Mouse (Mus musculus): ENCODE measurements around the gene Syt12. TPM values are rescaled to one million over a fixed set of nuclear protein-coding genes. Genes with fewer than 3 reads are reported as not detected.

Syt12 gene
- total RNA-seq, 2 experiments from 2014 or later: 30.8 to 31.7 TPM

- no peak for DNase-seq (ENCODE audit: low spot score in 2 of 2)
- intact Hi-C loops (cut with DNase I): loop anchor here (5.0 to 10.0 kb wide), 3 partner anchors 118 to 250 kb away; partner anchors contain the start of gene Rce1
Measured at GRCm38 (mm10) chr19:4494707-4495106, 17.5 kb upstream of the Syt12 start.

GRCm38 (mm10) chr19:4492526-4493296, 15.5 kb upstream of the Syt12 start:
- intact Hi-C loops (cut with DNase I): loop anchor here (10.0 kb wide), 1 partner anchor 252 kb away; no protein-coding TSS in a partner anchor
- peak; percentile 52 to 73 for DNase-seq (ENCODE audit: low spot score in 2 of 2)

GRCm38 (mm10) chr19:4491080-4491695, 13.9 kb upstream of the Syt12 start:
- intact Hi-C loops (cut with DNase I): loop anchor here (10.0 kb wide), 1 partner anchor 254 kb away; no protein-coding TSS in a partner anchor
- DNase-seq (ENCODE audit: low spot score in 2 of 2): no peak

GRCm38 (mm10) chr19:4487877-4488276, 10.6 kb upstream of the Syt12 start:
- intact Hi-C loops (cut with DNase I): no loop called here
- no peak for DNase-seq (ENCODE audit: low spot score in 2 of 2)

GRCm38 (mm10) chr19:4485006-4485405, 7.8 kb upstream of the Syt12 start:
- DNase-seq (ENCODE audit: low spot score in 2 of 2): no peak
- intact Hi-C loops (cut with DNase I): no loop called here

GRCm38 (mm10) chr19:4482111-4482859, 5.0 kb upstream of the Syt12 start:
- intact Hi-C loops (cut with DNase I): loop anchor here (5.0 kb wide), 1 partner anchor 215 kb away; the partner anchor contains the start of gene Gm960
- DNase-seq (ENCODE audit: low spot score in 2 of 2): peak in 1 of 2 experiments; percentile 17

GRCm38 (mm10) chr19:4481326-4481725, 4.1 kb upstream of the Syt12 start:
- intact Hi-C loops (cut with DNase I): loop anchor here (5.0 kb wide), 1 partner anchor 216 kb away; the partner anchor contains the start of gene Gm960
- peak; percentile 36 to 49 for DNase-seq (ENCODE audit: low spot score in 2 of 2)

GRCm38 (mm10) chr19:4480041-4480440, 2.8 kb upstream of the Syt12 start:
- intact Hi-C loops (cut with DNase I): loop anchor here (5.0 kb wide), 1 partner anchor 217 kb away; the partner anchor contains the start of gene Gm960
- no peak for DNase-seq (ENCODE audit: low spot score in 2 of 2)

- intact Hi-C loops (cut with DNase I): no loop called here
- DNase-seq (ENCODE audit: low spot score in 2 of 2): no peak
Measured at GRCm38 (mm10) chr19:4478190-4478516, 906 bp upstream of the Syt12 start.

GRCm38 (mm10) chr19:4476601-4477257, 518 bp downstream of the Syt12 start:
- DNase-seq (ENCODE audit: low spot score in 2 of 2): peak; percentile 55 to 74
- intact Hi-C loops (cut with DNase I): no loop called here

- DNase-seq (ENCODE audit: low spot score in 2 of 2): no peak
Measured at GRCm38 (mm10) chr19:4475224-4475925, 1.9 kb downstream of the Syt12 start.

GRCm38 (mm10) chr19:4474739-4475138, 2.5 kb downstream of the Syt12 start:
- intact Hi-C loops (cut with DNase I): no loop called here
- no peak for DNase-seq (ENCODE audit: low spot score in 2 of 2)

More at GRCm38 (mm10) chr19:4475224-4475925, 1.9 kb downstream of the Syt12 start:
- intact Hi-C loops (cut with DNase I): no loop called here

GRCm38 (mm10) chr19:4473549-4473948, 3.7 kb downstream of the Syt12 start:
- no peak for DNase-seq (ENCODE audit: low spot score in 2 of 2)
- intact Hi-C loops (cut with DNase I): no loop called here

GRCm38 (mm10) chr19:4468363-4468762, 8.9 kb downstream of the Syt12 start:
- intact Hi-C loops (cut with DNase I): no loop called here
- DNase-seq (ENCODE audit: low spot score in 2 of 2): no peak

GRCm38 (mm10) chr19:4464666-4465065, 12.6 kb downstream of the Syt12 start:
- DNase-seq (ENCODE audit: low spot score in 2 of 2): no peak
- intact Hi-C loops (cut with DNase I): no loop called here

- DNase-seq (ENCODE audit: low spot score in 2 of 2): no peak
- intact Hi-C loops (cut with DNase I): no loop called here
Measured at GRCm38 (mm10) chr19:4461981-4462380, 15.3 kb downstream of the Syt12 start.

- peak; percentile 51 to 59 for DNase-seq (ENCODE audit: low spot score in 2 of 2)
- intact Hi-C loops (cut with DNase I): no loop called here
Measured at GRCm38 (mm10) chr19:4456227-4456626, 21.0 kb downstream of the Syt12 start.

- intact Hi-C loops (cut with DNase I): no loop called here
- DNase-seq (ENCODE audit: low spot score in 2 of 2): no peak
Measured at GRCm38 (mm10) chr19:4455071-4455800, 22.0 kb downstream of the Syt12 start.

Data from left cerebral cortex, postnatal 14 days (tissue).